Mouse (Mus musculus) hindbrain, embryonic 15.5 days (tissue): ENCODE measurements at regions not wholly inside any gene's neighbourhood (a gene's known extent, or its start where the extent isn't known, plus 50 kb on each side); places are given as distances from the start of the nearest gene placed in this dataset.

Experiments
- ATAC-seq: fragments of 200-750 bp; cut with Nextera tagmentation; 2 replicates; pipeline ENCODE4 v1.8.0; 2017; ENCODE audit warnings: low read depth, moderate number of reproducible peaks, moderate TSS enrichment; ENCODE audit not compliant: low FRiP score
- H3K27ac ChIP-seq: fragments of 300-500 bp; sonication (generic); replicated peaks from 2 replicates; pipeline ENCODE4 v1.5.1; 2015; ENCODE audit warnings: mild to moderate bottlenecking, inconsistent platforms
- H3K27me3 ChIP-seq: fragments of 300-500 bp; sonication (generic); 2 replicates; pipeline ENCODE4 v1.6.1; 2015; ENCODE audit warnings: control low read depth, inconsistent platforms
- H3K36me3 ChIP-seq: fragments of 300-500 bp; sonication (generic); 2 replicates; pipeline ENCODE4 v1.6.1; 2015; ENCODE audit warnings: control low read depth, inconsistent platforms
- H3K4me1 ChIP-seq: fragments of 300-500 bp; sonication (generic); replicated peaks from 2 replicates; pipeline ENCODE4 v1.6.1; 2015; ENCODE audit warnings: control low read depth, inconsistent platforms
- H3K4me2 ChIP-seq: fragments of 300-500 bp; sonication (generic); 2 replicates; pipeline ENCODE4 v1.6.1; 2015; ENCODE audit warnings: moderate library complexity, mild to moderate bottlenecking, inconsistent platforms
- H3K4me3 ChIP-seq: fragments of 300-500 bp; sonication (generic); 2 replicates; pipeline ENCODE4 v1.5.1; 2015; ENCODE audit warnings: mild to moderate bottlenecking, inconsistent platforms
- H3K9ac ChIP-seq: fragments of 300-500 bp; sonication (generic); 2 replicates; pipeline ENCODE4 v1.6.1; 2015; ENCODE audit warnings: inconsistent platforms
- H3K9me3 ChIP-seq: fragments of 300-500 bp; sonication (generic); 2 replicates; pipeline ENCODE4 v1.6.1; 2016; ENCODE audit warnings: control low read depth, inconsistent platforms
- WGBS: fragments of 180-500 bp; shearing (Covaris S2); methylation state at CpG from one replicate; pipeline ENCODE4 v1.1.7; 2015; 5-methylcytosine and 5-hydroxymethylcytosine counted together

- WGBS: 58% methylated on average over 3 of the region's 3 CpGs
- H3K36me3 ChIP-seq: no peaks in the 10 kb centered on the region
- no peaks in the 10 kb centered on the region for H3K9me3 ChIP-seq
- H3K4me2 ChIP-seq: no peak overlapping the region
- H3K4me3 ChIP-seq: no peak overlapping the region
- peaks cover 5% of the 10 kb centered on the region; the same call in 1 of the 2 replicates for H3K4me1 ChIP-seq
- H3K27ac ChIP-seq: no peak overlapping the region
- no peak overlapping the region for H3K9ac ChIP-seq
- ATAC-seq: no peak
- H3K27me3 ChIP-seq: no peaks in the 10 kb centered on the region
These were observed 401.6 kb upstream of the Nmur2 start for GRCm38 (mm10) chr11:56442381-56442780.

- H3K4me1 ChIP-seq: peaks cover 5% of the 10 kb centered on the region; the same call in 1 of the 2 replicates
- WGBS: 38% methylated on average over 2 of the region's 2 CpGs
- H3K9ac ChIP-seq: no peak overlapping the region
- no peaks in the 10 kb centered on the region for H3K36me3 ChIP-seq
- H3K4me3 ChIP-seq: no peak overlapping the region
- H3K27me3 ChIP-seq: no peaks in the 10 kb centered on the region
- no peak overlapping the region for H3K4me2 ChIP-seq
- no peak overlapping the region for H3K27ac ChIP-seq
- no peak for ATAC-seq
- no peaks in the 10 kb centered on the region for H3K9me3 ChIP-seq
These were observed 400.3 kb upstream of the Nmur2 start for GRCm38 (mm10) chr11:56441071-56441470.

GRCm38 (mm10) chr11:56431089-56431488 lies 390.3 kb upstream of the Nmur2 start:
- no peaks in the 10 kb centered on the region for H3K9me3 ChIP-seq
- 84% methylated on average over 3 of the region's 3 CpGs for WGBS
- H3K9ac ChIP-seq: no peak overlapping the region
- no peaks in the 10 kb centered on the region for H3K4me1 ChIP-seq
- no peak overlapping the region for H3K27ac ChIP-seq
- H3K27me3 ChIP-seq: no peaks in the 10 kb centered on the region
- no peak overlapping the region for H3K4me3 ChIP-seq
- H3K36me3 ChIP-seq: no peaks in the 10 kb centered on the region
- no peak overlapping the region for H3K4me2 ChIP-seq
- no peak for ATAC-seq

- no peak for ATAC-seq
- Histone ChIP-seq H3K27me3 (no peaks in the 10 kb centered on the region), H3K9ac (no peak overlapping the region), H3K27ac (no peak overlapping the region), H3K36me3 (no peaks in the 10 kb centered on the region), H3K4me3 (no peak overlapping the region), H3K4me1 (no peaks in the 10 kb centered on the region), H3K4me2 (no peak overlapping the region), H3K9me3 (no peaks in the 10 kb centered on the region)
- WGBS: 74% methylated on average over 1 of the region's 1 CpGs
These were observed 344.0 kb upstream of the Nmur2 start for GRCm38 (mm10) chr11:56384761-56385160.

GRCm38 (mm10) chr11:56377535-56377934 lies 336.7 kb upstream of the Nmur2 start:
- no peak for ATAC-seq
- H3K4me1 ChIP-seq: no peaks in the 10 kb centered on the region
- H3K9ac ChIP-seq: no peak overlapping the region
- 72% methylated on average over 5 of the region's 5 CpGs for WGBS
- H3K4me2 ChIP-seq: no peak overlapping the region
- H3K9me3 ChIP-seq: no peaks in the 10 kb centered on the region
- H3K27me3 ChIP-seq: no peaks in the 10 kb centered on the region
- no peaks in the 10 kb centered on the region for H3K36me3 ChIP-seq
- H3K4me3 ChIP-seq: no peak overlapping the region
- no peak overlapping the region for H3K27ac ChIP-seq

- no peak overlapping the region for H3K4me2 ChIP-seq
- ATAC-seq: no peak
- H3K9me3 ChIP-seq: no peaks in the 10 kb centered on the region
- H3K4me3 ChIP-seq: no peak overlapping the region
- no peak overlapping the region for H3K27ac ChIP-seq
- no peaks in the 10 kb centered on the region for H3K36me3 ChIP-seq
- WGBS: 75% methylated on average over 6 of the region's 6 CpGs
- H3K9ac ChIP-seq: no peak overlapping the region
- no peaks in the 10 kb centered on the region for H3K4me1 ChIP-seq
- no peaks in the 10 kb centered on the region for H3K27me3 ChIP-seq
These were observed 333.5 kb upstream of the Nmur2 start for GRCm38 (mm10) chr11:56374329-56374728.

GRCm38 (mm10) chr11:56373624-56374023 lies 332.8 kb upstream of the Nmur2 start:
- Histone ChIP-seq H3K9ac (no peak overlapping the region), H3K36me3 (no peaks in the 10 kb centered on the region), H3K4me1 (no peaks in the 10 kb centered on the region), H3K27ac (no peak overlapping the region), H3K9me3 (no peaks in the 10 kb centered on the region), H3K4me2 (no peak overlapping the region), H3K4me3 (no peak overlapping the region), H3K27me3 (no peaks in the 10 kb centered on the region)
- 70% methylated on average over 4 of the region's 4 CpGs for WGBS
- ATAC-seq: no peak

GRCm38 (mm10) chr11:56357690-56358089 lies 316.9 kb upstream of the Nmur2 start:
- H3K27ac ChIP-seq: no peak overlapping the region
- H3K9ac ChIP-seq: no peak overlapping the region
- H3K9me3 ChIP-seq: no peaks in the 10 kb centered on the region
- no peaks in the 10 kb centered on the region for H3K4me1 ChIP-seq
- WGBS: 62% methylated on average over 2 of the region's 2 CpGs
- H3K4me2 ChIP-seq: no peak overlapping the region
- H3K36me3 ChIP-seq: no peaks in the 10 kb centered on the region
- ATAC-seq: 0 out of 2 replicates have a peak, but pooled peaks have one; percentile 15
- H3K4me3 ChIP-seq: no peak overlapping the region
- no peaks in the 10 kb centered on the region for H3K27me3 ChIP-seq

- no peaks in the 10 kb centered on the region for H3K36me3 ChIP-seq
- no peak overlapping the region for H3K4me3 ChIP-seq
- H3K4me2 ChIP-seq: no peak overlapping the region
- no peak overlapping the region for H3K9ac ChIP-seq
- H3K4me1 ChIP-seq: 0 out of 2 replicates have a peak, but pooled peaks cover 5% of the 10 kb centered on the region
- no peaks in the 10 kb centered on the region for H3K9me3 ChIP-seq
- no peaks in the 10 kb centered on the region for H3K27me3 ChIP-seq
- WGBS: 50% methylated on average over 7 of the region's 7 CpGs
- ATAC-seq: no peak
- no peak overlapping the region for H3K27ac ChIP-seq
These were observed 311.1 kb upstream of the Nmur2 start for GRCm38 (mm10) chr11:56351798-56352366.

GRCm38 (mm10) chr11:56351231-56351630 lies 310.4 kb upstream of the Nmur2 start:
- H3K4me1 ChIP-seq: 0 out of 2 replicates have a peak, but pooled peaks cover 5% of the 10 kb centered on the region
- no peak overlapping the region for H3K9ac ChIP-seq
- no peak overlapping the region for H3K4me2 ChIP-seq
- H3K36me3 ChIP-seq: no peaks in the 10 kb centered on the region
- H3K27me3 ChIP-seq: no peaks in the 10 kb centered on the region
- no peaks in the 10 kb centered on the region for H3K9me3 ChIP-seq
- no peak for ATAC-seq
- H3K27ac ChIP-seq: no peak overlapping the region
- WGBS: 87% methylated on average over 1 of the region's 1 CpGs
- H3K4me3 ChIP-seq: no peak overlapping the region

GRCm38 (mm10) chr11:56349766-56350165 lies 309.0 kb upstream of the Nmur2 start:
- WGBS: 90% methylated on average over 3 of the region's 3 CpGs
- Histone ChIP-seq H3K9me3 (no peaks in the 10 kb centered on the region), H3K27me3 (no peaks in the 10 kb centered on the region), H3K9ac (no peak overlapping the region), H3K27ac (no peak overlapping the region), H3K4me1 (0 out of 2 replicates have a peak, but pooled peaks cover 5% of the 10 kb centered on the region), H3K4me3 (no peak overlapping the region), H3K4me2 (no peak overlapping the region), H3K36me3 (no peaks in the 10 kb centered on the region)
- ATAC-seq: no peak

GRCm38 (mm10) chr11:56348408-56348807 lies 307.6 kb upstream of the Nmur2 start:
- H3K9ac ChIP-seq: no peak overlapping the region
- no peak overlapping the region for H3K4me2 ChIP-seq
- no peaks in the 10 kb centered on the region for H3K36me3 ChIP-seq
- 92% methylated on average over 5 of the region's 5 CpGs for WGBS
- no peak for ATAC-seq
- H3K4me3 ChIP-seq: no peak overlapping the region
- H3K9me3 ChIP-seq: no peaks in the 10 kb centered on the region
- H3K4me1 ChIP-seq: 0 out of 2 replicates have a peak, but pooled peaks cover 5% of the 10 kb centered on the region
- no peaks in the 10 kb centered on the region for H3K27me3 ChIP-seq
- no peak overlapping the region for H3K27ac ChIP-seq

GRCm38 (mm10) chr11:56343083-56343482 lies 302.3 kb upstream of the Nmur2 start:
- H3K9me3 ChIP-seq: no peaks in the 10 kb centered on the region
- H3K27ac ChIP-seq: no peak overlapping the region
- no peak for ATAC-seq
- no peak overlapping the region for H3K4me3 ChIP-seq
- no peak overlapping the region for H3K9ac ChIP-seq
- H3K36me3 ChIP-seq: no peaks in the 10 kb centered on the region
- 85% methylated on average over 5 of the region's 5 CpGs for WGBS
- H3K27me3 ChIP-seq: no peaks in the 10 kb centered on the region
- no peaks in the 10 kb centered on the region for H3K4me1 ChIP-seq
- H3K4me2 ChIP-seq: no peak overlapping the region
